Mouse (Mus musculus) frontal cortex, adult 2 months (tissue): ENCODE data around the gene Taco1. TPM values are rescaled to one million over a fixed set of nuclear protein-coding genes. Genes with fewer than 3 reads are reported as not detected.
"Not testable (repeated sequence)": the region's sequence is repeated elsewhere in the genome, so short reads cannot be mapped to it uniquely, and the experiment has no call there.

ENCODE experiments used
- DNase-seq, 2 experiments: peaks; one replicate each; pipeline ENCODE4 v3.0.0; 2022; ENCODE audit warnings: low spot score in 1 of 2; ENCODE audit errors: extremely low spot score in 1 of 2
- polyA plus RNA-seq: library from polyadenylated mRNA; depleted of rRNA; stranded (reverse); fragments of >200 nt; gene quantifications from 2 replicates; pipeline ENCODE4 v1.2.3, GENCODE M21; 2012; rRNA removed

Gene Taco1
- polyA plus RNA-seq, 1 experiment, result 14.6 TPM

GRCm38 (mm10) chr11:106060549-106060948 is 5.3 kb upstream of the Taco1 start:
- no peak for DNase-seq

GRCm38 (mm10) chr11:106061311-106061710 is 4.5 kb upstream of the Taco1 start:
- no peak for DNase-seq

GRCm38 (mm10) chr11:106063756-106064155 is 2.1 kb upstream of the Taco1 start:
- peak in 1 of 2 experiments; percentile 26 for DNase-seq

DNA sequence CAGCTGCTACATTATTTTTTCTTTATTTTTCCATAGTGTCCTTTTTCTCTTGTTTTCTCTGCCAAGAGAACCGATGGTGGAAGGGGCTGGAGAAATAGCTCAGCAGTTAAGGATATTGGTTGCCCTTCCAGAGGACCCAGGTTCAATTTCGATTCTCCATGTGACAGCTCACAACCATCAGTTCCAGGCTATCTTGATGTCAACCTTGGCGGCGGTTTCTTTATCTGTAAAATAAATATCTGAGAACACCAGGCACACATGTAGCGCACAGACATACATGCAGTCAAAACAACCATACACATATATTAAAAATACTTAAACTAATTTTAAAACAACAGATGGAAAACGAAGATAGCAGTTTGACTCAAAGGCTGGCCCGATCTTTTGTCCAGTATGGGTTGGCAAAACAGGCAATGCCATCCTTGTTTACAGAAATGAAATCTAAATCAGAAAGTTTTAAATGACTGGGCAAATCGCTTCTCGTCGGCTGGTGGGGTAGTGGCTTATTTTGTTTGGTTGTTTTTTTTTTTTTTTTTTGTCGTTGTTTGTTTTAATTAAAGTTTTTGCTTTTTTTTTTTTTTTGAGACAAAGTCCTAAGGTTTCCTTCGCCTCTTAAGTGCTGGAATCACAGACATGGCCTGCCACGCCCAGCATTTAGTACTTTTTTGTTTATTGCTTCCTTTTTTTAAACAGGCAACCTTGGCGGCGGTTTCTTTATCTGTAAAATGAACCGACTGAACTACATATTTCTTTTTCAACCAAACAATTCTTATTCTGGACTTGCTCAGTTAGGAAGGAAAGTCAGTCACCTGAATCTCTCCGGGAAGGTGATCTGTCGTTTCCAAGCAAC is 563 bp upstream of the Taco1 start:
- no peak for DNase-seq

GRCm38 (mm10) chr11:106066616-106067015 is 755 bp downstream of the Taco1 start:
- DNase-seq, result not testable (repeated sequence)

DNA sequence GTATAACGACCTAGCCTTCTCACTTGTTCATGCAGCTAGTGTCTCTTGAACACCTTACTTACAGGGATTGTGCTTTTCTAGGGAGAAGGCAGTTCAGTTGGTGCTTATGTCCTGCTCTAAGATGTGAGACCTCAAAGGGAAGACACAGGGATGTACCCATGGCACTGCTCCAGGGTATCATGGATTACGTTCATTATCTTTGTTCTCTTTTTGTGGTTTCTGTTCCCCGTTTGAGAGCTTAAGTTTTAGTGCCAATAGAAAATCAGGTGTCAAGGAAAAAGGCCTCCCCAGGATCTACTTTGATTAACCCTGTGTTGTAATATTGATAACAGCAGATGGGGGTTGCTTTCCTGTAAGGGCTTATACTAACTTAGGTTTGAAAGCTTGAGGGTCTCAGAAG is 7.9 kb downstream of the Taco1 start:
- no peak for DNase-seq

DNA sequence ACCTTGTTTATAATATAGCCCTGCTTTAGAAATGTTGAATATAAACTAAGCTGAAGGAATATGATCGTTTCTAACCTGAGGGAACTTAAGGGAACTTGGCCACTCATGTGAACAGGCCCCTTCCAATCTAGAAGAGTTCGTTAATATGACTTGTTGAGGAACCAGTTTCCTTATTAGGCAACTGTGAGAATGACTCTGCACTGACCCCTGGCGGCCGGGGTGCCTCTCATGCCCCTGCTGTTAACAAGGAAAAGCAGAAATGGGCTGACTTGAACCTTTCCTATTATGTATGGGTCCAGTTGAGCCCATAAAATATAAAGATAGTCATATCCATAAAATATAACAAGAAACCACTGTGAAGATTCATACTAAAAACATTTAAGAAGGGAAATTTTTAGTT is 10.5 kb downstream of the Taco1 start:
- DNase-seq, result peak in 1 of 2 experiments; percentile 67

GRCm38 (mm10) chr11:106083708-106084701 is 18.1 kb downstream of the Taco1 start, which contains the start of gene Map3k3:
Gene Map3k3 (plus strand): TSS chr11:106084613.
- peak; percentile 99 to 100 for DNase-seq

DNA sequence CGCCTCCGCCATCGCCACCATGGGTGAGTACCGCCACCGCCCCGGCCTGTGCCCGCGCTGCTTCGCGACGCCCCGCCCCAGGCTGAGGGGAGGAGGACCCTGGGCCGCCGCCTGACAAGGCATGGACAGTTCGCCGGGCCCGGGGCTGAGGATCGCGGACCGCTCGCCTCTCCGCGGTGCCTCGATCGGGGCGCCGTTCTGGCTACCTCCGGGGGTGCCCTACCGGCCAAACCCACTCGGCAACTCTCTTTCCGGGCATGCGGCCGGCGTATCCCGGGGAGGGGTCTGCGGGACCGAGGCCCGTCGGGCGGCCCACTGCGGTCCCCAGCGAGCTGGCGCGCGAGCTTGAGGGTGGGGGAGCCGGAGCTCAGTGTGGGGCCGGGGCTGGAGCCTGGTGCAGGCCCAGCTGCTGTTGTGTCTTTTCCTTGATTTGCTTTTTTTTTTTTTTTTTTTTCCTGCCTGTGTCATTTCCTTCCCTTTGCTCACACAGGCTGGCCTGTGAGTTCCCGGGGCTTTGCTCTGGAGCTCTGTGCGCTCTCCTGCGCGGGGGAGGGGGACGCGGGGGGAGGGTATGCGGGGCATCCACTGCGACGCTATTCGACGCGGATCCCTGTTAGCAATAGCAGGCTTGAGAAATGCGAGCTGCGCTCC is 19.2 kb downstream of the Taco1 start:
- peak; percentile 31 to 67 for DNase-seq

GRCm38 (mm10) chr11:106098223-106098622 is 32.4 kb downstream of the Taco1 start:
- no peak for DNase-seq

GRCm38 (mm10) chr11:106102866-106103265 is 37.0 kb downstream of the Taco1 start:
- DNase-seq, result no peak

DNA sequence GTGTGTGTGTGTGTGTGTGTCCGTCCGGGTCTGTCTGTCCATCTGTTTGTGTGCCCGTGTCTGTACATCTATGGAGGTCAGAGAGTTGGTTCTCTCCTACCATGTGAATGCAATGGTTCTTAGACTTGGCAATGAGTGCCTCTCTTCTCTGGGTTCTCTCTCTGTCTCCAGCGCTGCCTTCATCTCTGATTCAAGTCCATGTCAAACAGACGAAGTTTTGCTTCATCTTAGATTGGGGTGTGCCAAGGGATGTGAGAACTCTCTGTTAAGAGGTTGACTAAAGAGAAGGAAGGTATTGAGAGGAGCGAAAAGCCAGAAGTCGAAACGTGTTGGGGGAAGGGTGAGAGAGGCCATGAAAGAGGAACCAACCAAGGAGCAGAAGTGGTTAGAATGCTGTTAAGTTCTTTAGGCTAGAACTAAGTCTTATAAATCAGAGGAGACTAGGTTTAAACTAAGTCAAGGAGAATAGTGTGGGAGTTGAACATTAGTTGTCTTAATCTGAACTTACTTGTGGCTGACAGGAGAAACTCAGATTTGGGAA is 40.3 kb downstream of the Taco1 start:
- no peak for DNase-seq

DNA sequence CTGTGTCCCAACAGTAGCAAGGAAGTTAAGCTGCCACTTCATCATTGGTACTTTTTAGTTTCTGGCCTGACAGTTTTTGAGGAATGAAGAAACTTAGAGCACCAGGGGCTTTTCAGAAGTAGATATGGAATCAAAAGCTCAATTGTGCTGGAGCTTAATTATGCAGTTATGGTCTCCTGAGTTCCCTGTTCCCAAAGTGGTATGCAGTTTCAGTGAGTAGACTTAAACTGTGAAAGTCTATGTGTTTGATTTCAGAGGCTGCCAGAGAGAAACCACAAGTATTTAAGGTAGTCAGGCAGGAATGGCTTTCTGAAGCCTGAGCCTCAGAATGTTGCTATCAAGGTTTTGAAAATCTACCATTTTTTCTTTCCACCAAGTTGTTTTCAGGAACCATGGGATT is 45.8 kb downstream of the Taco1 start:
- no peak for DNase-seq

GRCm38 (mm10) chr11:106122221-106122620 is 56.4 kb downstream of the Taco1 start:
- no peak for DNase-seq

GRCm38 (mm10) chr11:106122736-106123135 is 56.9 kb downstream of the Taco1 start:
- DNase-seq, result no peak

Other genes with a start within 250 kb of the Taco1 start
- 53.8 and 60.8 TPM in 2 replicates for gene Cyb561, start 112.7 kb upstream of the Taco1 start, polyA plus RNA-seq
- gene Ace, start 98.1 kb upstream of the Taco1 start, polyA plus RNA-seq, result 6.3 and 8.5 TPM in 2 replicates
- not detected in 2 replicates for gene Ace3, start 71.4 kb upstream of the Taco1 start, polyA plus RNA-seq
- gene Kcnh6, start 57.9 kb upstream of the Taco1 start, polyA plus RNA-seq, result 4.5 and 4.6 TPM in 2 replicates
- gene Dcaf7, start 29.2 kb upstream of the Taco1 start, polyA plus RNA-seq, result 127 and 132 TPM in 2 replicates
- 30.0 and 32.2 TPM in 2 replicates for gene Map3k3, start 18.6 kb downstream of the Taco1 start, polyA plus RNA-seq
- gene Gm10840, start 94.8 kb downstream of the Taco1 start, polyA plus RNA-seq, result not detected in 2 replicates
- gene Limd2, start 94.8 kb downstream of the Taco1 start, polyA plus RNA-seq, result 154 and 168 TPM in 2 replicates
- 78.7 and 79.8 TPM in 2 replicates for gene Strada, start 136.1 kb downstream of the Taco1 start, polyA plus RNA-seq
- 73.6 and 86.2 TPM in 2 replicates for gene Ccdc47, start 150.3 kb downstream of the Taco1 start, polyA plus RNA-seq
- gene Ddx42, start 150.9 kb downstream of the Taco1 start, polyA plus RNA-seq, result 44.5 and 49.9 TPM in 2 replicates
- 23.7 and 28.1 TPM in 2 replicates for gene Ftsj3, start 190.0 kb downstream of the Taco1 start, polyA plus RNA-seq
- gene Psmc5, start 190.1 kb downstream of the Taco1 start, polyA plus RNA-seq, result 229 and 247 TPM in 2 replicates
- gene Smarcd2, start 206.9 kb downstream of the Taco1 start, polyA plus RNA-seq, result 32.1 and 33.5 TPM in 2 replicates
- gene Tcam1, start 210.6 kb downstream of the Taco1 start, polyA plus RNA-seq, result 0.23 and 0.28 TPM in 2 replicates
- 2.1 TPM in 1 of 2 replicates, not detected in the other for gene Gh, start 235.8 kb downstream of the Taco1 start, polyA plus RNA-seq
- gene Cd79b, start 248.7 kb downstream of the Taco1 start, polyA plus RNA-seq, result 0.50 and 0.86 TPM in 2 replicates